Mouse (Mus musculus) c-Kit-positive CD71-negative TER-119-negative erythroid progenitor cells, embryonic 14.5 days (primary cell): ENCODE measurements around the gene B230217C12Rik.
A peak's percentile ranks its signal among the peaks of the same experiment; 100 is the strongest.

ENCODE experiments used
- DNase-seq: peaks from one replicate; pipeline ENCODE4 v3.0.0-alpha.2; 2013; ENCODE audit warnings: low read depth

Gene B230217C12Rik

DNA sequence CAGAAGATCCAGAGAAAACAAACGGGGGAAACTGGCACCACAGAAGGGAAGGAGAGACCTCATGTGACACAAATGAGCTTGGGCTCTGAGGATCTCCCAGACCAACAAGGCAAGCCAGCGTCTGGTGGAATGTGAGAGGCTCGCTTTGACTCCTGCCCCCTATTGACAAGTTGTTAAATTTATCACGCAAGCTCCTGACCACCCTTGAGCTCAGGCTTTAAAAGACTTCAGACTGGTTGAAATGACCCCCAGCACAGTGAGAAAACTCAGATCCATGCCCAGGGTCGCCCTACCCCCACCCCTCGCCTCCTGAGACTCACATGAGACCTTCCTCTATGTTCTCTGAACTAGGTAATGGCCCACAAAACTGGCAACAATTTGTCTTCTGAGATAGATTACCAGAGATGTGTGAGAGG, at the start of gene B230217C12Rik:
B230217C12Rik (plus strand) TSS at position 242 of the 416 bp plus-strand sequence.
- DNase-seq, result no peak

DNA sequence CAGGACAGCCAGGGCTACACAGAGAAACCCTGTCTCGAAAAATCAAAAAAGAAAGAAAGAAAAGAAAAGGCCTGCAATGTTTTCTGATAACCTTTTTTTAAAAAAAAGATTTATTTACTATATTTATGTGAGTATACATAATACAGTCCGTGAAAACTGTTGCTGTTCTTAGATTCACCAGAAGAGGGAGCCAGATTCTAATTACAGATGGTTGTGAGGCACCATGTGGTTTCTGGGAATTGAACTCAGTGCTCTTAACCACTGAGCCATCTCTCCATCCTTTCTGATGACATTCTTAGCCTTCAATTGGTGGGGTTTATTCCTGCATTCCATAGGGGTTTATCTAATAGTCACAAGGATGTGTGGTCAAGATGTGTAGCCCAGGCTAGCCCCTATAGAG, 47.4 kb upstream of the B230217C12Rik start:
- peak; percentile 75 for DNase-seq

DNA sequence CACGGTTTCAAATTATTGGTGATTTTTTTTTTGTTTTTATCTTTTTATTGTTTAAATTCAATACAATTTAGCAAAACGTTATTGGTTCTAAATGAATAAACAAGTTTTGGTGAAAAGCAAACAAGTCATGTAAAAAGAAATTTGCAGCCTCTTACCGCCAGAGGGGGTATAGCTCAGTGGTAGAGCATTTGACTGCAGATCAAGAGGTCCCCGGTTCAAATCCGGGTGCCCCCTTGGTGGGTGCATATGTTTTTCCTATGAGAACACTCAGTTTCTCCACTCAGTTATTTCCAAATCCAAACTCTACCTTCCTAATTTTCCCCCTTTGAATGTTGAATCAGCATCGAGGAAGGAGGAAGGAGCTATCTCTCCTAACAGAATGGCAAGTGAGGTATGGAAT, 43.7 kb upstream of the B230217C12Rik start:
- DNase-seq, result peak; percentile 50

DNA sequence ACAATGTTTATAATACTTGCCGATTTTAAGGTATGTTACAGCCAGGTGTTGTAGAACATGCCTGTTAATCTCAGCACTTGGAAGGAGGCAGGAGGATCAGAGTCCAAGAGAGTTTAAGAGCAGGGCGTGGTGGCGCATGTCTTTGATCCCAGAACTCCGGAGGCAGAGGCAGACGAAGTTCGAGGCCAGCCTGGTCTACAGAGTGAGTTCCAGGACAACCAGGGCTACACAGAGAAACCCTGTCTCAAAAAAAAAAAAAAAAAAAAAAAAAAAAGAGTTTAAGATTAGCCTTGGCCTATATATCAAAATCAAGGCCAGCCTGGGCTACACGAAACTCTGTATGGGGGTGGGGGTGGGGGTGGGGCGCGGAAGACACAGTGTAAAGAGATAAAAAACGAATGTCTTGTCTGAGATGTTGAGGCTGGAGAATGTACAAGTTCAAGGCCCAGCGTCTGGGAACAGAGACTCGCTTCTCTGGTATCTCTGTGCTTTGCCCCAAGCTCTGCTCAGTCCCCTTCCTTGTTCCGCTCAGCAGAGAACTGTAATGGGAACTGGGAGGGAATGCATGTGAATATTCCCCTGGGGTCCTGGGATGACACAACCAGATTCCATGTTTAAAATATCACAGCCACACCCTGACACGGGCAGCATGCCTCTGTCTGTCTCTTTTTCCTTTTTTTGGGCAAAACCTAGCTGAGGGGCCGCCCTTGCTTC, 43.1 kb upstream of the B230217C12Rik start:
- no peak for DNase-seq

DNA sequence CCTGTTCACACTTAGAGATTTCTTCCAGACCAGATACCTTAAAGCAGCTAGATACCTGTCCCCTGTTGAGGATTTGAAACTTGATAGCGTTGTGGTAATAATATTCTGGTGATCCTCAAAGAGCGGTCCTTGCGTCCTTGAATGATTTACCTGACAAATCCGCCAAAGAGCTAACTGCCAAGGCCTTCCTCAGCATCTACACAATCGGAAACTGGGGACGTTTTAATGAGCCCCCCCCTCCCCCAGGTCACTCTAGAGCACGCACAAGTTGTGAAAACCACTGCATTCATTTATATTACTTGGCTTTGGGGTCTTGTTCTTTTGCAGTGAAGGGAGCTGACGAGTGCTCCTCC, 42.5 kb upstream of the B230217C12Rik start:
- DNase-seq, result no peak

DNA sequence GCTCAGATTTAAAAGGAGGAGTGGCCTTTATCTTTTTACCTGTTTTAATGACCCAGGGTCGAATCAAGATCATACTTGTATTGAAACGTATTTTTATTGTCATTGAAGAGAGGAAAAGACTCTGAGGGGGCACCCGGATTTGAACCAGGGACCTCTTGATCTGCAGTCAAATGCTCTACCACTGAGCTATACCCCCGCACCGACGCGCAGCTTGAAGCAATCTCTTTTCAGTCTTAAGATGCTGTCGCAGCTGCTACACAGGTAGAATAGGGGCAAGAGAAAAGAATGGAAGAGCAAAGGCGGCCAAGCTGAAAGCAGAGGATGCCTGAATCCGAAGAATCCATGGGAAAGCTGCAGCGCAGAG, 41.8 kb upstream of the B230217C12Rik start, which contains the start of gene Lasp1:
Lasp1 (plus strand) TSS at position 219 of the 364 bp plus-strand sequence.
- DNase-seq, result peak; percentile 81

DNA sequence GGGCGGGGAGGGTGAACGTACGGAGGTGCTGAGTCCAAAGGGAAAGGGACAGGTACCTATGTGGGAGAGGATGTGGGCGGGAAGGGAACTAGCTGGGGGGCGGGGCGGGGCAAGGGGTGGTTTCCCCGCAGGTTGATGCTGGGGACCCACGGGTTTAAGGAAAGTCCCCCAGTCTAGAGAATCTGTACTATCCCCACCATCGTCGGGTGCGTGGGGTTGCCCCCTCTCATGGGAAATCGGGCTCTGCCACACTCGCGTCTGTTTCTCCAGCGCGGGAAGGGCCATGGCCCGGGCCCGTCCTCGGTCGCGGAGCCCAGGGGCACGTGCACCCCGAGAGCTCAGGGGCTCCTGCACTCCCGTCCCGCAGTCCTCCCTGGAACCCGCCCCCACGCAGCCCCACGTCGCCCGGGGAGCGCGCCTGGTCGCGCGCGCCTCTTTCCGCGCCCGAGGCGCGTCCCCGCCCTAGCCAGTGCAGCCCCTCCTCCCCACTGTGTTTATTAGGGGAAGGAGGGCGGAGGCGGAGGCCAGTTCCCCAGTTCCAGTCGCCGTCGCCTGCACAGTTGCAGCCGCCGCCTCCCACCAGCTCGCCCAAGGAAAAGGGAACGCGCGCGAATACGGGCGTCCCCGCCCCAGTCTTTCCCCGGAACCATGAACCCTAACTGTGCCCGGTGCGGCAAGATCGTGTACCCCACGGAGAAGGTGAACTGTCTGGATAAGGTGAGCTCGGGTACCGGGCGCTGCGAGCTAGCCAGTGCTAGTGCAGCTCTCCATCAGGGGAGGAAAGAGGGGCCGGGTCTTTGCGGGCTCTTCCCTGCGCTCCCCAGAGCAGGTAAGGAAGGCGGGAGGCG, 41.2 kb upstream of the B230217C12Rik start:
- DNase-seq, result peak; percentile 60

DNA sequence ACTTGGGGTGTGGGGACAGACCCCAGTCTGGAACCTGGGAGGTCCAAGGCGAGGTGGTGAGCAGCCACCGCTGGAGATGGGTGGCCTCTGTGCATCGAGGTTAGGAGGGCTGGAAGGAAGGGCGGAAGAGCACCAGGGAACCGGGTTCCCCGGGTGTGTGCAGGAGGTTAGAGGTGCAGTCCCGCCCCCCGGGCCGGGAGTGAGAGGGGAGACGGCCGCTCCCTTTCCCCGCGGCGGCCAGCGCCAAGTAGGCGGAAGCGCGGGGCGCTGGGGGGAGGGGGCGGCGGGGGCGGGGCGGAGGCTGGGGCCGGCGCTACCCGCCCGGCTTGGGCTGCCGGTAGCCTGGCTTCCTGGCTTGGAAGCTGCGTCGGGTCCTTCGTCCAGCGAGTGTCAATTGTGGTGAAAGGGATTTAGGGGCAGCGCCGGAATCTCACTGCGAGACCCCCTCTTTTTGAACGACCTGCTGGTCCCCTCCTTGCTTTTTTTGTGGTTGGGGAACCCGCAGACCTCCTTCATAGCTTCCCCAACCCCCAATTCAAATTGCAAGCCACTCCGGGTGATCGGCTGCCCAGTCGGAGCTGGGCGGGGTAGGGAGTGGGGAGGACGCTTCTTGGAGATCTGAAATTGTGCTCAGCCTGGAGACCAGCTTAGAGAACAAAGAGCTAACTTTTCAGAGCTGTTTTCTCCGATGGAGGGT, 40.4 kb upstream of the B230217C12Rik start:
- peak; percentile 60 for DNase-seq

DNA sequence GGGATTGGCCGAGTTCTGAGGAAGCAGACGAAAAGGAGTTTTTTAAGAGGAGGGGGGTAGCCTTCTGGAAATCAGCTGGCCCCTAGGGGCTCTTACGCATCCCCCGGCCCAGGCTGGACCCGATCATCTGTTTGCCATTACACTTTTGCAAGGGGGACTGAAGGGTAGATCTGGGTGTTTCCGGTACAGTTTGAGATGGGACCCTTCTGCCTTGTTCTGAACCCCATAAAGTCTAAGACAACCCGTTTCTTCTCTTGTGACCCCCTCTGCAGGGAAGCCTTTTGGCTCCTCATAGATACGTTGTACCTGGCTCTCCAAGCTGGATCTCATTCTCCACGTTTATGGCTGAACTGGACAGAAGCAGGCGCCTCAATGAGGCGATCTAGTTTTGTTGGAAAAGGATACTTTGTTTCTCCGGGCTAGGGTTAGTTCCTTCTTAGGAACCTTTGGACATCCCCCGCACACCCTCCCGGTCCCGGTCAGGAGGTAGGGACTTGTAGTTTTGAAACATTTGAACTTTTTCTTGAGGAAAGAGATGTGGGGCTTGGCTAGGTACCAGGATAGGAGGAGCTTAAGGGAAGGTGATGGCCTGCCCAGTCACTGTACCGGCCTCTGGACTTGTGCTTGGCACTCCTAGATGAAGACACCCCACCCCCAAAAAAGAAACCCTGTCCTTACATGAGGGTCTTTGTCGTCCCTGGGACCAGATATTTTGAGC, 39.7 kb upstream of the B230217C12Rik start:
- DNase-seq, result no peak

DNA sequence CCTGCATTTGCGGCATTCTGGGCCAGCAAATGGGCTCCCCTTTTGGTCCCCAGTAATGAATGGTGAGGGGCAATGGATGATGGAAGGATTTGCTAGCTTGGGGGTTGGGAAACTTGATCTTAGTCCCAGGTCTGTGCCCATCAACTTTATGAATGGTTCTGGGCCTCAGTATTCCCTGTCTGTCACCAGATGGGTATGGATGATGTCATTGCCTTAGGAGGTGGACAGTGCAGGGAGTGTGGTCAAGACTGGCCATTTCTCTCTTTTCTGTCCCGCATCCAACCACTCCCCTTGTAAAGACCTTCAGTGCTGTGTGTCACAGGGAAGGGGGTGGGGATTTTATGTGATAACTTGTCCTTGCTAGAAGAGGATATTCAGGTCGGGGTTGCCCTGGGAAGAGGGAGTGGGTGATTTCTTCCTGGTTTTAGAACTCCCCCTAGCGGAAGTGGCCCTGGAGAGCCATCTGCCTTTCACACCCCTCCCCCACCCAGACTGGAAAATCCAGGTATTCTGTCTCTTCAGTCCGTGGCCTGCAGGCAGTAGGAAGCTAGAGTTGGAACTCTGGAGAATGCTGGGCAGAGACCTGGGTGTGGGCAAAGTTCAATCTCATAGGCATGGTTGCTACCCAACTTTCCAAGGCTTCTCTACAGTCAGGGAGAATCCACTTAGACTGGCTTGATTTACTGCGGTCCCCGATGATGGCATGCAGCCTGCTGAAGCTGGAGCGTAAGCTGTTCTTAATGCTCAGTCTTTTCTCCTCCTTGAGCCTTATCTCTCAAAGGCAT, 39.0 kb upstream of the B230217C12Rik start:
- DNase-seq, result no peak

DNA sequence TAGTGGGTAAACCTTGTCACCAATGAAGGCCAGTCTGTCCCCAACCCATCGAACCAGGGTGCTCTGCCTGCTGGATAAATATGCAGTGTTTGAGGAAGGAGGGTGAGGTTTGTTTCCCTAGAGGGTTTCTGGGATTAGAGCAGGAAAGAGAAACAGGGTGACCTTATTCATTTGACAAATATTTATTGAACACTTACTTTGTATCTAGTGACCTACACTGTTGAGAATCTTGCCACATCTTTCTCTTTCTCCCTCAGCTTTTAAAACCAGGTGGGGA, 38.4 kb upstream of the B230217C12Rik start:
- no peak for DNase-seq

DNA sequence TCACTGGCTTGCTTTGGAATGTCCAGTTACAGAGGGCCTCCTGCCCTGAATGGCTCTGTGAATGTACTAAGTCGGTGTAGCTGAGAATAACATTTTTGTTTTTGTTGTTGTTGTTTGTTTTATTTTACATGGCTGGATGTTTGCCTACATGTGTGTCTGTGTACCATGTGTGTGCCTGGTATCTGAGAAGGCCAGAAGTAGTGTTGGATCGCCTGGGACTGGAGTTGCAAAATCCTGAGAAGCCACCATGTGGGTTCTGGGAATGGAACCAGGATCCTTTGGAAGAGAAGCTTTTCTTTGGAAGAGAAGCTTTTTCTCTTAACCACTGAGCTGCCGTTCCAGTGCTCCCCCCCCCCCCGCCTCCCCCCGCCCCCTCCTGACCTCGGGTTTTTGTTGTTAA, 38.1 kb upstream of the B230217C12Rik start:
- DNase-seq, result no peak

DNA sequence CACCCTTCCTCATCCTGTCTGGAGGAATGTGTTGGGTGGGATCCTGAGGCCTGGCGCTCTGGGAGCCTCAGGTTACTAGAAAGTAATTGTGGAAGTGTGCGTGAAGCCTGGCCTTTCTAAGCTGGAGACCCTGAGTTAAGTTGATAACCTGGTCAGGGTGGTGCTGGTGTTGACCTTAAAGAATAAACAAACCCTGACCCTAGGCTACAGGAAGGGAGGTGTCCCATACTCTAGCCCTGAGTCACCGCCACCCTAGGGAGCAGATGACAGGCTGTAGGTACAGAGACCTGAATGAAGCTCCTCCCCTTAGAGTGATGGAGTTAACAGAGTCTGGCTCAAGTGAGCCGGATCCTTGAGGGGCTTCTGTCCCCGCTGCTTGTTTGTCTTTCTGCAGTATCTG, 36.7 kb upstream of the B230217C12Rik start:
- DNase-seq, result no peak

DNA sequence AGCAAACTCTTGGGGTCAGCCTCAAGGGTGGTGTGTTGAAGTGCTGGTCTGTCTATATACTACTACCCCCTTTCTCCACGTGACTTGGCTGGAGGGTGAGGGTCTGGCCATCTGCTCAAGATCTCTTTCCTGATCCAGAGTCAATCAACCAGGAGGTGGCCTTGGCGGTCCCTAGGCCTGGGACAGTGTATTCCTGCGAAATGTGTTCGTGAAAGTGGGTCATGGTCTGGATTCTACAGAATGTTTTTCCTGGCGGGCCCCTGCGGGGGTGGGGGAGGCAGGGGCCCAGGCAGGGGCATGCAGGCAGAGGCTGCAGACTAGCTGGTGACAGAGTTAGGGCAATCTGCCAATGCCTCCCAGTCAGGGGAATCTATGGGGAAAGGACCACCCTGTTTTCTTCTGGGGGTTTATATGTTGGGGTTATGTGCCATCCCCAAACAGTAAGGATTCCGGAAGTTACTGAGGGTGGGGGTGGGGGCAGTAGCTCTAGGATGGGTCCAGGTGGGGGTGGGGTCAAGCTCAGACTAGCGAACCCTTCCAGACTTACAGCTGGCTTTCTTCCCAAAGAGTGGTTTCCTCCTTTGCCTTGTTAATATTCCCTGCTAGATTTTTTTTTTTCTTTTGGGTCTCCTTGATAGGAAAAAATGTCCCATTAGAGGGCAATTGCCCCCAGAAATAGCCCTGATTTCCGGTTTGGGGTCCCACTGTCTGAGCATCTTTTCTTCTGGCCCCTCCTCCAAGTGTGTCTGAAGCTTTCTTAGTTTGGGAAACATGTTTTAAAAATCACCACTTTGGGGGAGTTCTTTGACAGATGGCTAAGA, 35.5 kb upstream of the B230217C12Rik start:
- no peak for DNase-seq

DNA sequence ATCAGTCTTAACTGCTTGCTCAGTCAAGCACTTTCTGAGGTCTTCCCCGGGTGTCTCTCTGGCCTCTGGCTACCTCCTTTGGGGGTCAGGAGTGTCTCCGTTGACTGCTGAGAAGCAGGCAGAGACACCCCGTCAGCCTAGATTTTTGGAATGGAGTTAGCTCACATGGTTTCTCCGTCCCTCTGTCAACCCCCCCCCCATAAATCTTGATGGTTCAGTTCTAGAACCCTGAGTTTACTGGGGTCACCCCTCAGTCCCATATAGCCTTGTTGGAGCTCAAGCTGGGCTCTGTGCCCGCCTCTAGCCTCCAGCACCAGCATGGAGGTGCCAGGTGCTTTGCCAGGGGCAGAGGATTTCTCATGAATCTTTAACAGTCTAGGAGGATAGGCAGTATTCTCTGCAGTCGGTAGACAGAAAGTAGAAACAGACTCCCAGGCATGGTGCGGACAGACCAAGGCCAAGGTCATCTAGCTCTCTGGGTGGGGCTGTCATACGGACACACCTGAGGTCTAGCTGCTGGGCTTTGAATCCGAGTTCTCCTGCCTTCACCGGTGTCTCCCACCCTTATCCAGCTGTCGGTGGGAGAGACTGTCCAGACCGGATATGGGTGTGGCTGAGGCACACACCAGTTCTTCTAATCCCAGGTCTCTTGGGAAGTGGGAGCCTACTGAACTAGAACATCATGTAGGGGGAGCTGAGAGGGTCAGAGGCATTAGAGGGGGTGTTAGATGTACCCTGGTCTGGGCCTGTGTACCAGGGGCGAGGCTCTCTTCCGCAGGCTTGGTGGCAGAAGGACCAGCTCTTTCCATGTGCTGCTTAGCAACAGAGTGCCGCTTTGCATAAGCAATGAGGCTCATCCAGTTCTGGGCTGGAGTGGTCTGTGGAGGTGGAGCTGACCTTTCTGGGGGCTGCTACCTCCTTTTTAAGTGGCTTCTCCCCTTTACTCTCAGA, 34.6 kb upstream of the B230217C12Rik start:
- DNase-seq, result no peak

DNA sequence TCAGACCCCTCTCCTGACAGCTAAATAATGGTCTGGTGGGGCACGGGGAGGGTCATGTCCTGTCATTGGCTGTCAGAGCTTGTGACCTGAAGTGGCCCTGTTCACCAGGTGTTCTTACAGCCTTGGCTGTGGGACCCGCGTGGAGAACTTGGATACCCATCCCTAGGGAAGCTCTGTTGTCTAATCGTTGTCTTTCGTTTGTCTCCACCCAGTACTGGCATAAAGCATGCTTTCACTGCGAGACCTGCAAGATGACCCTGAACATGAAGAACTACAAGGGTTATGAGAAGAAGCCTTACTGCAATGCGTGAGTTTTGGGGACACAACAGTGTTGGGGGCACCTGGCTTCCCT, 34.0 kb upstream of the B230217C12Rik start:
- DNase-seq, result no peak

DNA sequence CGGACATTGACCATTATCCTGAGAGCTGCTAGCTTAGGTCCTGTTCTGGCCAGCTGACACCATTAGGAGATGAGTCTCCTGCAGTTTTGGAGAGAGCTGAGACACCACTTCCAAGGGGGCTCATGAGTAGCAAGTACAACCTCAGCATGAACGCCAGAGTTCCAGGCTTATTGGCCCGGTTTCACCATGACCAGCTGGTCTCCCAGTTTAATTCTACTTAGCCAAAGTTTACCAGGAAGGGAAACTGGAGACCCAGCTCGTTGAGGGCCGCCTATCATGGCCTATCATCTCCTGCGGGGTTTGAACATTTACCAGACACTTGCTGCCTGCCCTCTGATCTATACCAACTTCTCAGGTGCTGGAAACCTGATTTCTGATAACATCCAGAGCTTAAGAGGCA, 33.0 kb upstream of the B230217C12Rik start:
- no peak for DNase-seq

DNA sequence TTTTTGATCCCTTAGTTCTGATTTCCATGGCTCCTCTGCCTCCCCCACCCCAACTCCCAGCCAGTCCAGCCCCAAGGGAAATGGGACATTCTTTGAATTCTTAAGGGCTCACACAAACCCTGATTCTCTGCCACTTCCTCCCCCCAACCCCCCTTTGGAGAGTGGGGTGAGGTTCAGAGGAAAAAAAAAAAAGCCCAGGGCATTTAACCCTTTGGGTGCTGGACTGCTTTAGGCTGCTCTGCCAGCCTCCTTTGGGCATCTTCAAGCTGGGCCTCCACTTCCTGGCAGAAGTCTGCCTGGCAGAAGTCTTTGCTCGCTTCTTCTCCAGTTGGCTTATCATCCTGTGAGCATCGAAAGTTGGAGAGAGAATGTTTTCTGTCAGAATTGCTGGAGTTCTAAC, 32.5 kb upstream of the B230217C12Rik start:
- no peak for DNase-seq

DNA sequence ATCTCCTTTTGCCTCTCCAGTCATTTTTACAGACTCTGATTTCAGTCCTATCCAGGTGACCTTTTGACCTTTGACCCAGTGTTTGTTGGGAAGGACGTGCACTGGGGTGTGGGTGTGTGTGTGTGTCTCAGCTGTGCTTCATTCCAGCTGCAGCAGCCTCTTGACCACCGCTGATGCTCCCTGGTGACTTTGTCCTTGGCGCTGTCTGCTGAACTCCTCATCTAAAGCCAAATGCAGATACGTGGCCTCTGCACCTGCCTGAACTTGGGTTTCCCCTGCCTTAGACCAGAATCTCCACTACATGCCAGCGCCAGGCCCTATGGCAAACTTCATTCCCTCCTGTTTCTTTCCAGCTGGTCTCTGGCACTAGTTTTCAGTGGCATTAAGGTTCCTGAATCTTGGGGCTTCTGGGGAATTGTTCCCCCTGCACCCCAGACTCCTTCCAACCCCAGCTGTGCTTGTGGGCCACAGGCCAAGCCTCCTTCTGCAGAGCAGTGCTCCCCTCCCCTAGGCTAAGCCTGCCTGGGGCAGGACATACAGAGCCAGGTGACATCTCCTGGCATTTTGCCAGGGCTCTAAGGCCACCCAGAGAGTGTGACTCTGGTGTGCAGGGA, 31.9 kb upstream of the B230217C12Rik start:
- no peak for DNase-seq
